Mouse (Mus musculus) kidney, adult 2 months (tissue): Measurements from ENCODE around the gene Cacng2.

Experiments used
- CTCF ChIP-seq: fragments of 200-500 bp; conservative IDR thresholded peaks from 2 replicates; pipeline ENCODE4 v1.5.1; 2011; ENCODE audit warnings: low read depth, mild to moderate bottlenecking, control low read depth, low read length, moderate library complexity, mixed read lengths; ENCODE audit not compliant: insufficient read depth, insufficient read length
- POLR2A ChIP-seq: fragments of 200-500 bp; IDR thresholded peaks from one replicate; pipeline ENCODE4 v1.6.1; 2011; ENCODE audit warnings: low read depth, low read length, control low read depth

DNA sequence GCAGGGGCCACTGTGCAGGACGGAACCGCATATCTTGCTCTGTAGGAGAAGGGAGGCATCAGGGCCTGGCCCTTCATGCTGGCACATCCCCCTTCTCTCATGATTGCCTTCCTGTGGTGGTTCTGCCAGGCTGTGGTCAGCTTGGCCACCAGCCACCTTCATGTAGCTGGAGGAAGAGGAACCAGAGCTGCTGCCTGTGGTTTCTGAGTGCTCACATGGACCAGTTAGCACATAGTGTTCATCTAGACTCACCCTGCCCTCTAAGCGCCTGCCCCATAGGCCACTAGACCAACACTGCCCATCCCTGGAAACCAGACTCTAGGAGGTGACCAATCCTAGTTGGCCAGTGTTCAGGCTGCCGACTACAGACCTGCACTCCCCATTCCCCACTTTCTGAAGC, 174.1 kb downstream of the Cacng2 start:
- TF ChIP-seq POLR2A: no peak
- no peak for TF ChIP-seq CTCF
